Mouse (Mus musculus) kidney, adult 11 months (tissue): ENCODE measurements around the gene Aff2.

Experiments used
- DNase-seq: peaks from one replicate; pipeline ENCODE4 v3.0.0; 2022

Gene Aff2

DNA sequence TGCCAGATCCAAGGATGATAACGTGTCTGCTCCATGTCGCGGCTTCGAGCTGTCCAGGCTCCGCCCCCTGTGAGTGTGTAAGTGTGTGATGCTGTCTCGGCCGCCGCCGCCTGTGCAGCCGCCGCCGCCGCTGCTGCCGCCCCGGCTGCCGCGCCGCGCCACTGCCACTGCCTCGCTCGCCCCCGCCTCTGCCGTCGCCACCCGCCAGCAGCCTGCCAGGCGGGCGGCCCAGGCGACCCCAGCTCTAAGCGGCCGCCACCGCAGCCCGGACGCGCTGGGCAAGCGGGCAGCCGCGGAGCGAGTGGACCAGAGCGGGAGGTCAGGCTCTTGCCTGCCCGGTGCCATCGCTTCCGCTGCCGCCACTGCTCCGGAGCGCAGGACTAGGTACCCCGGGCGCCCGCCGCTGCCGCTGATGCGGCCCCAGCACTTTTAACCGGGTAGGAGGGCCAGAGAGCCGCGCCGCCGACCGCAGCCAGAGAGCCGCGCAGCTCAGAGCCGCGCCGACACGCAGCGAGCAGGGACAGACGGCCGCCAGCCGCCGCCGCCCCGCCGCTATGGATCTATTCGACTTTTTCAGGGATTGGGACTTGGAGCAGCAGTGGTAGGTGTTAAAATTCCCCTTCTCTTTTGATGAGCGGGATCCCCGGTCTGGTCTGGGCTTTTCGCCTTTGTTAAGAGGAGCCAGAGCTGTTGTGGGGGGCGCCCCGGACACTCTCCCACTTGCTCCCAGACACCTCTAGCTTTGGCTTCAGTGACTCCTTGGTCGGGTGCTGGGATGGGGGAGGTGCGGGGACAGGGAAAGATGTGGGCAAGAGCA, at the start of gene Aff2:
Gene Aff2, plus strand, starts transcription at position 57 of the 817 bp plus-strand sequence.
- DNase-seq: no peak

DNA sequence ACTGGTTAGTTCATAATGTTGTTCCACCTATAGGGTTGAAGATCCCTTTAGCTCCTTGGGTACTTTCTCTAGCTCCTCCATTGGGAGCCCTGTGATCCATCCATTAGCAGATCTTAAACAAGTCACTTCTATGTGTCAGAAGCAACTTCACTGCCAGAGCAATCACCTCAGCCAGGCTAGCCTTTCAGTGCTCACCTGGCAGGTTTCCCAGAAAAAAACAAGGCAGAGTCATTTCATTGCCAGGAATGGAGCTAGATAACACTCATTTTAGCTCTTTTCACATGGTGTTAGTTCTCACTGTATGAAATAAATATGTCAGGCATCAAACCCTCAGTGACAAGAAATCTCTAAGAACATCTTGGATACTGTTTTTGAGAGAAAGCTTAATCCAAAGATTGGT, 22.8 kb upstream of the Aff2 start:
- DNase-seq: no peak

DNA sequence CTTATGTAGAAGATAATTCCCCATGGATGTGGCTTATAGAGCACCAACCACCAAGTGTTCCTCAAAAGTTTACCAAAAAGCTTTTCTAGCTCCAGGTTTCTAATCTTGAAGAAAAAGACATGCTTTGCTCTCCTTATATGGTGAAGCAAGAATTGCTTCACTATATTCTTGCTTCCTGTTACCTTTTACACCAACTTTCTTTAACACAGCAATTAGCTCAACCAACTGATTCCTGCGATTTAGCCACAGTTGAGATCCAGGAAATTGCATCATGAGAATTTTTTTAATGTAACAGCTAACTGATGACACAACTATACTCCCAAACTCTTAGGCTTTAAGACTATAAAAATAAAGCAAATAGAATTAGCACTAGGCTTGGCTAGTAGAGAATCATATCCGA, 4.5 kb upstream of the Aff2 start:
- DNase-seq: no peak

DNA sequence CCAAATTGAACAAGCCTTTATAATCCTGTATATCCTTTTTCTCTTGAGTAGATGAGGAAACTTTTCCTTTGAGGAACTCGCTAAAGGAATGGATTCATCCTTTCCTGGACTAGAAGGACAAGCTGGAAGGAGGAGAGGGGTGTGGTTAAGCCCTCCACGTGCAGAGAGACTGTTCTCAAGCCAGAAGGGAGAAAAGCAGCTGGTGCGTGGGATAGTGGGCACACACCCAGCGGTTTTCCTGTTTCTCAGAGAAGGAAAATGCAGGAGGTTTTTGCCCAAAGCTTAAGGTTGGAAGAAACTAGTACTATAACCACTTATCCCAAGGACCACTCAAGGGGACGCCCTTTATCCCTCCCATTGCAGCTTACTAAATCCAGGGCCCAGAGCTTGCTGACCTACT, 734 bp upstream of the Aff2 start:
- DNase-seq: no peak

DNA sequence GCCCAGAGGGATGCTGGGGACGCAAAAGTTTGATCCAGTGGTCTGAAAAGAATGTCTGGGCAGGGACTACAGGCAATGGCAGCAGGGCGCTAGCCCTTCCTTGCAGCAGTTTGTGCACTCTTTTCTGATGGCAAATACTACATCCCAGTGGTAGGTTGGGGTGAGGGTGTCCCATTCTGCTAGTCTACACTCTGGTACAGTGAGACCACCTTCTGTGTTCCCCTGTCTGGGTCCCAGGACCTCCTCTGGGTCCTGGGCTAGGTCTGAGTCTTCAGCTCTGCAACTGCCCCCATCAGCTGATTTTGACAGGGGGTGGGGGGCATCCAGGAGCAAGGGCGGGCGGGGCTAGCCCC, 233 bp upstream of the Aff2 start:
- no peak for DNase-seq

DNA sequence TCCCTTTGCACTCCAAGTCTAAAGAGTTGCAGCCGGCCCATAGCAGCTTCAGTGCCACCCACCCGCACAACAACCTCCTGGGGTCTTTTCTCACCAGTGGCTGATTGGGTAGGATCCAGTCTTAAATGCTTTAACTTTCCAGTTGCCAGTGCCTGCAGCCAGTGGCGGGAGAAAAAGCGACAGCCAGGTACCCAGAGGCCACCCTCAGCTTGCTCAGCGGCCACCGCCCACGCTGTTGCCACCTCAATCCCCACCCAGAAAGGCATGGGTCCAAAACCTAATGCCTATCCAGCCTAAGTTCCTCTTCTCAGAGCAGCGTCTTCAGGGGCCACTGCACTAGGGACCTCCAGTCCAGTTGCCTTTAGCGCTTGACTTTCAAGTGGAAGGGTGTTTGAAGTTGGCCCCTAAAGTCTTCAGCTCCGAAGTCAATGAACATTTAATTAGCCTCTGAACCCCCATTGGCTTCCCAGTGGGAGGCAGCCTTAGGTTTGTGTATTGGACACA, 1.0 kb downstream of the Aff2 start:
- no peak for DNase-seq

DNA sequence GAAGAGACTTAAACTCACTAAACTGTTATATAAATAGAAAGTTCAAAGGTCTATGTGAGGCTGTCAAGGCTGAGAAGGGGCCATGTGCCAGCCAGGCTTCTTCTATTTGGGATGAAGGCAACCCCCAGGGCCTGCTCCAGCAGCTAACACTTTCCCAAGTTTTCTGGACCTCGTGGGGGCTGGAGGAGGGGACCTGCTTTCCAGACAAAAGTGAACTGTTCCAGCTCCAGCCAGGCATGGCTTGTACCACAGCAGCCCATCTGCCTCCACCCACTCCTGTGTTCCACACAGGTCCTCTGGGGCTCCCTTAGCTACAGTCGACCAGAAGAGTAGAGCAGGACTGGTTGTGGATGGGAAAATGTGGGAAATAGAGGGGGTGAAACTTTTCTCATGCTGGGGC, 4.1 kb downstream of the Aff2 start:
- DNase-seq: no peak

DNA sequence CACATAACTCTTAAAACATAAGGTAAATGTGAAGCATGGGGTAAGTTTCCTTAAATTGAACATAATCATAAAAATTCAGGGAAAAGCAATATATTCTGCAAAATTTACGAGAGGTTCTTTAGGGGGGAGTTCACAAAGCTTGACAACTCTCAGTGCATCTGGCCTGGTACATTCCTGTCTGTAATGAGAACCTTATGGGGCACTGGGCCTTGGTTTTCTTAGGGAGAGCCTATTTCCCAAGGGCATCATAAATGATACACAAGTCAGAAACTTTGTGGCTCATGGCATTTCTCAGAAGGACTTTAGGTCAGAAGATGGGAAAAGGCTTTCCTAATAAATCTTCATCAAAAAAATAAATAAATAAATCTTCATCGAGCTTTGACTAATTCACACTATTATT, 13.2 kb downstream of the Aff2 start:
- no peak for DNase-seq

DNA sequence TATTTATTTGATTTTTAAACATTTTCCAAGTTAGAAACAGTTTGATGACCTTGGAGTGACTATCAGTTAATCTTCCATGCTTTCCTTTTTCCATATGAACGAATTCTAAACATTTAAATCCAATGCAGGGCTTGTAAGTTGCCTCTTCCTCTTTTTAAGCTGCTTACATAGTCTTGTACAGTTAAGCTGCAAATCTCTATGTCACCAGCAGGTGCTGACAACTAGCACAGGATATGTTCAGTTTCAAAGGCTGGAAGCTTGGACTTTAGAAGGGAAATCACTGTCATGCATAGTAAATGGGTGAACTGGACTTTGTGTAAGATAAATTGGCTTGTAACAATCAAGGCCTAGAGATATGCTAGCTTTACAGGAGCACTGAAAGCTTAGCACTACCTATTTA, 29.6 kb downstream of the Aff2 start:
- DNase-seq: no peak

DNA sequence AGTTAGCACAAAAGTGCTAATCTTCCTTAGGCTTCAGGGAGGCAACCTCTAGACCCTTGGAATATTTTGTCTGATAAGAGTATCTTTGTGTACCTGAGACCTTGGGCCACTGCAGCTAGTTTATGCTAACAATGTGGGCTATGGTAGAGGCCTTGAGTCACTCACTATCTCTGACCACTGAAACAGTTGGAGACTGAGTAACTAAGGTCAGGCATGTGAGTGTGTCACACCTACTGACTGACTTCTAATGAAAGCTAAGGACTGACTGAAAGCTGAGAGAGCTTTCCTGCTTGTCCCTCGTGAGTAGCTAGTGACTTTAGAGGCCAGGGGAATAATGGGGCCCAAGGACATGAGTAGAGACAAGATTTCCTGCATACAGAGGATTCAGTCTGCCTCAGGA, 54.9 kb downstream of the Aff2 start:
- no peak for DNase-seq

DNA sequence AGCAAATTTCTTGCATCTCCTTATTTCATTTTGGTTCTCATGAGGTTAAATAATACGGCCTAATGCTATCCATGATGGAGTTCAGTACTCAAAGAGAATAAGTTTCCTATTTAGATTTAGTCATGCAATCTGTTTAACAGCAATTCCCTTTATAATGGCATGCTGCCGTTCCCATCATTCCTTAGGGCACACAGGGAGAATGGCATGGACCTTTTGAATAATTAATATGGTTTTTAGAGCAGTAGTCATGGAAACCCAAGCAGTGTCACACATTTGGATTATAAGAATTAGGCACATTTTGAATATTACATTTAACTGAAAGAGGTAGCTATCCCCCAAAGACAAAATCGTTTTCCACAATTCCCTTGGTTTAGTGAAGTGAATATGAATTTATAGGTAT, 78.3 kb downstream of the Aff2 start:
- DNase-seq: no peak

DNA sequence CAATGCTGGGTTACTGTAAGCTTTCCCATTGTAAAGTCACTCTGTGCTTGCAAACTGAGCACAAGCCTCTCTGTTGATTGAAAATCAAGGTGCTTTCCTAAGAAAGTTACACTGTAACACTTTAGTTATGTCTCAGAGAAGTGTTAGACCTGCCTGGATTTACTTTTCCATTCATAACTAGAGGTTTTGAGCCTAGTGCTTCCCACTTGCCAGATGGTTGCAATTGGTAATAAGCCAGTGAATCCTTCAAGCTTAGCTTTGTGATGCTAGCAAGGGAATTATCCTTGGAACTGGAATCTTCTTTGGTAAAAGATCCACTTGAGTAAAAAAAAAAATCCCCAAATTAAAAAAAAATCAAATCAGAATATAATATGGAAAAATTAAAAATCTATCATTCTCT, 81.8 kb downstream of the Aff2 start:
- no peak for DNase-seq

DNA sequence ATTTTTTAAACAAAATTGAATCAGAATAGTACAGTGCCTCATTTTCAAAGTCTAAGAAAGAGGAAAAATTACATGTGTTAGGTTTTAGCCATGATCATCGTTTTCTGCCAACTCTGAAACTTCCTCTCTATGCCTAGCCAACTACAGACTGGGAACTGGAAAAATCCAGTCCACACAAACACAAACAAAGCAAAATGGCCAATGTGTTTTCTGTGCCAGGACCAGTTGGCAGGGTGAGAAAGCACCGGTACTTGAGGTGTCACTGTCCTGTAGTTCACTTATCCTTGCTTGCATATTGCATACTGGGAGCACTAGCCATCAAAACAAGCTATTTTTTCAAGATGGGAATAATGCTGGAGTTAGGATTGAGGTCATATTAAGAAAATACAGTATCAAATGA, 100.8 kb downstream of the Aff2 start:
- no peak for DNase-seq

DNA sequence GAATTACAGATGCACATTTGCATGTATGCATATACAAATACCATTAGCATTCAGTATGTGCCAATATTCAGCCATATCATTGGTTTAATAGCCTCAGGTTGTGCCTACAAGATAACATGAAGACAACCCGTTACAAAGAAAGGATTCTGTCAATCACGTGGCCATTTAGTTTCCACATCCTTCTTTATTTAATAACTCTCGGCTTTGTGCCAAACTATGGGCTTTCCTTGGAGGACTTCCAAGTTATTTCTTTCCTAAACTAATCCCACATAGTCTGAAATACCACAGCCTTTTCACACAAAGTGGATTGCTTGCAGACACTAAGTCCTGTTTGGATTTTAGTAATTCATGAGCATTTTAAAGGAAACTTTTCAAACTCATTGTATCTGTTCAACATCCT, 142.0 kb downstream of the Aff2 start:
- no peak for DNase-seq

DNA sequence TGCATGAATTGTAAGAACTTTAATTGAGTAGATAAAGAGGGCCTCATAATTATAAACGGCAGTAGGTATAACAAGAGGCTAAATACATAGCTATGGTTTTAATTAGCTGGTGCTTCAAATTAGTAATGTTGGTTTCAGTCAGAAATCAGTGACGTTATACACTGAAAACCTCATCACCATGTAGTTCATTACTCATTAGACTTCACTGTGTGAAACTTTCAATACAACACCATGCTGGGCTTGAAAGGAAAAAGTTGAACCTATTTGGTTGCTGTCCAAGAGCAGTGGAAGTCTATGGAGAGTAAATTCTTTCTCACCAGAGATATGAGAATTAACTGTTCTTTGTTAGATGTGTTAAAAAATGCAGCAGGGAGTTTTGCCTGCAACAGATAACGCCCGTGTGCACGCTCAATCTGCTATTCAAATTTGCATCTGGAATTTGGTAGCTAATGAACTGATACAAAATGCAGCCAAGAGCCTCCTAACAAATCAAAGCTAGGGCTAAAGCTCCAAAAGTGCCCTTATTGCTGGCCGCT, 158.0 kb downstream of the Aff2 start:
- DNase-seq: no peak

DNA sequence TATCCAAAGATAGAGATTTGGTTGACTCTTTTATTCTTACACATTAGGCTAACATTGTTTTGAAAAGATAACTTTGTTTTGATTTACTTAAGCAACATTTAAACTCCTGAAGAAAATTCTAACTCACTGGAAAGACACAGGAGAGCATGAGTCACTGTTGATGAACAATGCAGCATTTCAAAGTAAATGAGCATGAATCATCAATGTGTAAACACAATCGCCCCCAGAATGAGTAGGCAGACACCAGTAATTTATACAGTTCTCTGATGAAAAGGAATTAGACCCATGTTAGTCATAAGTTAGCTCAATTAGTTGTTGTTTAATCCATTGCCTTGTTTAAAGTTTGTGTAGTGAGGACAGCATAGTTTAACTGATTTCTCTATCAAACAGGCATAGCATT, 180.7 kb downstream of the Aff2 start:
- no peak for DNase-seq

DNA sequence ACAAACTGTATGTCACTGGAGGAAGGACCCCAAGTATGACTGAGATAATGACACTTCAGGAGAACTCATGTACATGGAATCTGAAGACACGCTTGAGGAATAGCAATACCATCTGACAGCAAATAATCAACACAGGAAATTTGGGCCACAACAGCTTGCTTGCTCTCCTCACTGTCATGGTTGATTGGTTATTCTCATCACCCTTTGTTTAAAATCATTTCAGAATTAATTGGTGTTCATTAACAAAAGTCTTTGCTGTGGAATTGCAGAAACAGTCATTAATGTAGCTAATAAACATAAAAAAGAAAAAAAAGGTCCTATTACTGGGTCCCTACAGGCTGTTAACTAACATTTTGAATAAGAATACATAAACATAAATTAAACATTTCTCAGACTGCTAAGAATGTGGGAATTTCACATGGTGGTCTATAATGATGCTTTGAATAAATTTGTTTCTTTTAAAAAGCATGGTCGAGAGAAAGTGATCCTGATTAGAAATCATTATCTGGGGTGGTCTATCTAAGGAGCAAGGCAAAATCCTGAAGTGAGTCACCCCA, 219.9 kb downstream of the Aff2 start:
- DNase-seq: no peak

DNA sequence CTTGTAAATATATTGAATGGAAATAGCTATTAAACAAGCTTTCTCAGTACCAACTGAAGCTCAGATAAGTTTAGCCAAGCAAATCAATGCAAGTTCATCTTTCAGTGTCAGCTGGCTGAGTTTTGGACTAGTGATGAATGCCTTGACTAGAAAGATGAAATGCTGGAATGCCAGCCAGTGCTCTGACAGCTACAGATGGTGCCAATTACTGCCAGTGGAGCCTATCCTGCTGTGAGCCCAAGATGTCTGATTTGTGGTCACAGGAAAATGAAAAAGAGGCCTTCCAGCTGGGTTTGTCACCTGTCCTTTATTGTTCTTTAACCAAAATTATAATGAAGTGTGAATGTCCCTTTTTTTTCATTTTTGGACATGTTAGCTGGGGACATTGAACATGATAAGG, 248.7 kb downstream of the Aff2 start:
- no peak for DNase-seq

DNA sequence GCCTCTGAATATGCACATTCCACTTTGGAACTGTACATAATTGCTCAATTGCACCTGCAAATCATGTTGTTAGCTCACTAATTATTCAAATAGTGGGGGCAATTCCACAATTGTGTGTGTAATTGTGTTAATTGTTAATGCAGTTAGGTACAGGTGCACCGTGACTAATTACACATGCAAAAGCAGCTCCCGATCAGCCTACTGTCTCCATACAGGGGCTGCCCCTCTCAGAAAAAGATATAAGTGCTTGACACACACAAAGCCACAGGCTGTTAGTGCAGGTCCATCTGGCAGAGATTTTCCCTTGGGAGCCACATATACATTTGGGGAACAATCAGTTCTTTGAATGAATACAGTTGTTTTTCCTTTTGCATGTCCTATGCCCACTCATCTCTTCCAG, 302.9 kb downstream of the Aff2 start:
- DNase-seq: no peak

DNA sequence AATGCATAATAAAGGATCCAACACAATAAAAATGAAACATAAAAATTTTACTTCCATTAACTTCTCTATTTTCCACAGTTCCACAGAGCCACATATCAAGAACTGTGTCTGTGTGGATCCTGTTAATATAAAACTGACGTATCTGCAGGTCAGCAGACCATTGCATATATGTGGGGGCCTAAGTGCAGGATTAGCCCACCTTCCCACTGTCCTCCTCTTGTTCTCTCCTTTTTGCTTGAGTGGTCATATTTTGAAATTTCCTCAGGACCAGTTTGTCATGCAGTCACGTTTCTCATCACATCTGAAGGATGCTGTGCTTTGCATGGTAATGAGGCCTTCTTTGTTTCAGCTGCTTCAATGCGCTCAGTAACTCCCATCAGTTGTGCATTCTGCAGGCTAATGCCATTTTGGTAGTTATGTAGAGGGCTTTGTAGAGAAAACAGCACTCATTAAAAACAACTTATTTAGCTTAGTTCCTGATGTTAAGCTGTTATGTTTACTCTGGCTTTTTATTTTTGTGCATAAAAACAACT, 306.1 kb downstream of the Aff2 start:
- no peak for DNase-seq

DNA sequence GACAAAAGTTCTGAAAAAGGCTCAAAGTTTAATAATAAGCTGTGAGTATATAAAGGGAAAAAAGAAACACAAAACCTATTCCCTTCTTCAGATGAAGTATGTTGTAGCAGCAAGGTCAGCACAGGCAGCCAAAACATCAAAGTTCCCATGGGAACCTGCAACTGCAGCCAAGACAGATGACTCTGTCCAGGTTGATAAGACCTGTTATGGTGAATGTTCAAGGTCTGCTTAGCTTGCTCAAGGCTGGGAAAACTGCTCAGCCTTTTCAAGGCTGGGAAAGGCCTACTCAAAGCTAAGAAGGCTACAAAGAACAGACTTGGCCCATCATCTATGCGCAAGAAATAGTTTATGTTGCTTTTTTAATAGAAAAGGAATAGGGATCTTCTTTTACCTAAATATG, 315.6 kb downstream of the Aff2 start:
- no peak for DNase-seq

DNA sequence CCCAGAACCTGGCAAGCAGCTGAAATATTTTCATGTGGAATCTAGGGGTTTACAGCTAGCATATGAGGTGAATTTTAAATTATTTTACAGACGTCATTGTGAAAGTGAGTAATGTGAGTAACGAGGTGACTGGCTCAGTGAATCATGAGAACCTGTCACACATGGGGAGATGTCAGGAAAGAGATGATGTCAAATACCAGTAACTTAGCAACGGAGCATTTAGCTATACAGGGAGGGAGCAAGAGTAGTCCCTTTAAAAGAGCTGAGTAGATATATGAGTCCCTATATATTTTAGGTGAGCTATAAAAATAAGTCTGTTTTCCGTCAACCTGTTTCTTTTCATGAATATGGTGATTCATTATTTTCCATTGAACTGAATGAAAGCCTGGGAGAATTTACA, 338.7 kb downstream of the Aff2 start:
- no peak for DNase-seq

DNA sequence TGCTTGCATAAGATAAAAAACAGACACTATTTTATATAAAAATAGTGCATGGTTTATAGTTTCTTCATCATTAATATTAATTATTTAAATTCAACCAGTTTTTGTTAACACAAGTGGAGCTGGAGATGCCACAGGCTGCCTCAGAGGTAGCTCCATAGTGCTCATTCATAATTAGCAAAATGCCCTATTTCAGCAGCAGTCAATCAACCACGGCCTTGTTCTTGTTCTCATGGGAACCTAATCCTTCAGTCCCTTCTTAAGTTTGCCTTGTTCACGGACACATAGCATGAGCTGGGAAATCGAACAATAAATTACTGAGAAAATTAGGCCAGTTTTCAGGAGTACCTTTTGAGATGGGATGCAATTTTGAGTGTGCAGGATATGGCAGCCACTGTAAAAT, 378.9 kb downstream of the Aff2 start:
- no peak for DNase-seq

DNA sequence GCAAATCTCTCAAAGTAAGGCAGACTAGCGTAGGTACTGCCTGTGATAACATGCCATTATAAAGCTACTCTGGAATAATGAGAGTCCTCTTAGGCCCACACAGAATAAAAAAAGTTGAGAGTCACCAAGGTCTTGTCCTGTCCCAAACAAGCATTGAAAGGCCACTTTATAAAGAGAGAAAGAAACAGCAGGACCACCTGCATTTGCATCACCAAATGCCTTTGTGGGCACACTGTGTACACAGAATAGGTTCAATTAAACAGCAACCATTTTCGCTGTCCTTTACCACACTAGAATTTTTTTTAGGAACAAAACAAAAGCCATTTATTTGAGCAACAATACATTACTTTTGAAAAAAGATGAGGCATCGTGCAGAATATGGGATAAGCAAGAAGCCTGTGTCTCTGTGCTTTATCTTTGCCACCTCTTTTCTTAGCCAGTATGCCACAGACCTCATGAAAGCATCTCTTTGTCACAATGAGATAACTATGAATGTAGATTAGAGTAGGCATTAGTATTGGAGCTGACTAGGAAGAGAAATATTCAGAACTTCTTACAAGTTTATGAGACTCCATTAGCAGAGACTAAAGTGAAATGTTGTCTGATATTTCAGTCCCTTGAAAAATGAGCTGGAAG, 385.0 kb downstream of the Aff2 start:
- DNase-seq: no peak
